Mouse (Mus musculus) erythroblast, adult 5-6 weeks (primary cell): ENCODE data around the gene Olfr1277. TPM values are rescaled to one million over a fixed set of nuclear protein-coding genes. Genes with fewer than 3 reads are reported as not detected.

Experiments used
- ATAC-seq: replicated peaks from 2 replicates; pipeline ENCODE4 v1.8.0; 2016; ENCODE audit warnings: moderate number of reproducible peaks, mild to moderate bottlenecking, moderate TSS enrichment, inconsistent platforms; ENCODE audit not compliant: poor library complexity, low FRiP score, severe bottlenecking
- total RNA-seq, 2 experiments: library from RNA; stranded (forward) in 1 of 2; stranded (reverse) in 1 of 2; fragments of 150-400 nt in 1 of 2; fragments of 200-764, 138-1000 nt in 1 of 2; gene quantifications; 2 replicates each; pipeline versions ENCODE4 v1.2.3 to v1.2.4; 2015 to 2017; ENCODE audit warnings: low replicate concordance in 2 of 2

Gene Olfr1277
- total RNA-seq (2015; ENCODE audit: low replicate concordance) (not detected in 2 replicates), total RNA-seq (2017; ENCODE audit: low replicate concordance) (not detected in 2 replicates)

DNA sequence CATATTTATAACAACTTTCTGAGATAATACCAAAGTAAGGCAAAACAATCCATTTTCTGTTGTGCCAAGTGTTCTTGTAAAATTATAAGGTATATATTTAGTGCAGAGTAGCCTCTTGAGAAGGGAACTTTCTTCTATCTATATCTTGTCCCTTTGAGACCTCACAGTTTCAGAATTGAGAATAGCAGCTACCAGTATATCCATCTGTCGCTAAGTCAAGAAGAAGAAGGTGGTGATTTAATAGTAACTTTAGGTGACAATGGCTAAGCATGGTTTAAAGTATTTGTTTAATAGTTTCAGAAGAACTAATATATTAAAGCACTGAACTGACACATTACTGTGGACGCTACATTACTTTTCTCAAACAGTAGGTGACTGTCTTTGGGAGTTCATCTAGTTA, at the start of gene Olfr1277:
TSS of gene Olfr1277 (minus strand) at position 101 of the 400 bp plus-strand sequence.
- no peak for ATAC-seq

DNA sequence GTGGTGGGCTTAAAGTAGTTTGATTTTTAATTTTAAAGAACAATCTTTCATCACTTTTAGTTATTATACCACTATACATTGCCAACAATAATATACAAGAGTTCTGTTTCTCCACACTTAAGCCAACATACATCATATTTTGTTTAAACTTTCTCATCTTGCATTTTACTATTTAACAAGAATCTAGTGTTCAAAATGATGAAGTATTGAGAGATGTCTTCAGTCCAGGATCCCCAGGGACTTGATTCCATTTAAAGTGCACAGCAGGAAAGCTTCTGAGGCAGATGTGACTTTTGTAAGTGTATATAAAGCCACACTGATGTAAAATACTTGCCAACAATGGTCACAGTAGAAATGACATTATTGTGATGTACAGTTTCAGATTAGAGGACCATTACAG, 39.8 kb upstream of the Olfr1277 start, which contains the start of gene Olfr1280:
TSS of gene Olfr1280 (plus strand) at position 301 of the 400 bp plus-strand sequence.
- ATAC-seq, result no peak

DNA sequence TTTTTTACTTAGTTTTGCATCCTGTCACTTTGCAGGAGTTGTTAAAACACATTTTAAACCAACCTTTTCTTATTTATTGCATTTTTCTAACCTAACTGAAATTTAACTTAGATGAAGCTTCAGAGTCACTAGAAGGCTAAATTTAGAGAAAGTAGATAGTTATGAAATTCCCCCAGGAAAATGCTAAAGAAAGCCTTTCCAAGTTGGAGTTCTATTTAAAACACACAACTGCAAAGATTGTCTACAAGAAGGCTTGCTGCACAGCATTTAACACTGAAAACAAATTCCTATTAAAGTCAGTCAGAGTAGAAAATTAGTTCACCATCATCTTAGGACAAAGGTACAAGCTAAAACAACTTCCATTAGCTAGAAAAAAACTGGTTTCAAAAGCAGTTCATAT, 26.5 kb upstream of the Olfr1277 start, which contains the start of gene Olfr1279:
TSS of gene Olfr1279 (plus strand) at position 262 of the 400 bp plus-strand sequence.
- no peak for ATAC-seq

DNA sequence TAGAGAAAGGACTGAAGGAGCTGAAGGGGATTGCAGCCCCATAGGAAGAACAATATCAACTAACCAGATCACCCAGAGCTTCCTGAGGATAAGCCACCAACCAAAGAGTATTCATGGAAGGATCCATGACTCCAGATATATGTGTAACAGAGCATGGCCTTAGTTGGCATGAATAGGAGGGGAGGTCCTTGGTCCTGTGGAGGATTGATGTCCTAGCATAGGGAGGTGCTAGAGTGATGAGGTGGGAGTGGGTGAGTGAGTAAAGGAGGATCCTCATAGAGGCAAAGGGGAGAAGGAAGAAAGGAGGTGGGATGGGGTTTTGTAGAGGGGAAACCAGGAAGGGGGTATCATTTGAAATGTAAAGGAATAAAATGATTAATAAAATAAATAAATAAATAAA, 24.6 kb upstream of the Olfr1277 start:
- no peak for ATAC-seq

DNA sequence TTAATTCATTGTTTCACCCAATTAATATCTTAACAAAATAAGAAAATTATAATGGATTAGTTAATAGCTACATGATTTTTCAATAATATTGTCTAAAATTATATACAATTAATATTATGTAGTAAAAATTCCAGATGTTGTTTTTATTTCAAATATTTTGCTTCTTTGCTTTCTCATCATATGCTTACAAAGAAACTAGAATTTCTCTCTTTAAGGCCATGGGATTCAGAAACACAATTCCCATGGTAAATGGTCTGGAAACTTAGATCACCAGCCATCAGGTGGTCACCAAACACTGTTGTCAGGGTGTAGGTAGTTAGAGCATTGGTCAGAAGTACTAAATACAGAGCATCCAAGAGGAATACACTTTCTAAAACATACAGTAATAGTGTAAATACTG, 15.9 kb upstream of the Olfr1277 start, which contains the start of gene Olfr1278:
TSS of gene Olfr1278 (plus strand) at position 301 of the 400 bp plus-strand sequence.
- ATAC-seq, result no peak

DNA sequence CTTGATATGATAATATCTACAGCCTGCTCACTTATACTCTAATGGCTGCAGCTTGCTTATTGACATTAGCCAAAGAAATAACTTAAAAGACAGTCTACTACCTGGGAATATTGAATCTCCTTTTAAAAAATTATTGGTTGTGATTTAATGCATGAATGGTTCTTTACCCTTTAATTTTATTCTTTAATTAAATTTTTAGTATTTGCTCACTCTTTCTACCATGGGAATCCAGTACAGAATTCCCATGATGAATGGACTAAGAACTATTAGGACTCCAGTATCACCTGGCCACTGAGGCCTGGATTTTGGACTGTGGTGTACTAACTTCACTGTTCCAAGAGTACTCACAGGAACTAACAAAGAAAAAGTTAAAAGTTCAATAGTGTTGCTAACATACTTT, 19.7 kb downstream of the Olfr1277 start, which contains the start of gene Olfr1276:
TSS of gene Olfr1276 (plus strand) at position 301 of the 400 bp plus-strand sequence.
- ATAC-seq, result no peak

DNA sequence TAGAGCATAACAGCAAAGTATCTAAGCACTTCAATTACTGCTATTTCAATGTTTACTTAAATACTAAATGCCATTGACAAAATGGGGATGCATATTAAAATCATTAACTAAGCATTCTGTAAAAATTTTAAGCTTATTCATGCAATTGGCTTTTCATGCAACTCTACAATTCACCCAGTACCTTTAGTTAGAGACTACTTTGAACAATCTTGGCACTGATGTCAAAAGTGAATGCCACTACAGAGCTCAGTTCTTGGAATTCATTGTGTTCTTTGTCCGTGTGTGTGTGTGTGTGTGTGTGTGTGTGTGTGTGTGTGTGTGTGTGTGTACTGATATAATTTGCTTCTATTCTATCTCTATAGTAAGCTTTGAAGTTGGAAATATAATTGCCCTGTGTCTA, 38.7 kb downstream of the Olfr1277 start, which contains the start of gene Olfr1275:
TSS of gene Olfr1275 (minus strand) at position 101 of the 400 bp plus-strand sequence.
- ATAC-seq, result no peak

DNA sequence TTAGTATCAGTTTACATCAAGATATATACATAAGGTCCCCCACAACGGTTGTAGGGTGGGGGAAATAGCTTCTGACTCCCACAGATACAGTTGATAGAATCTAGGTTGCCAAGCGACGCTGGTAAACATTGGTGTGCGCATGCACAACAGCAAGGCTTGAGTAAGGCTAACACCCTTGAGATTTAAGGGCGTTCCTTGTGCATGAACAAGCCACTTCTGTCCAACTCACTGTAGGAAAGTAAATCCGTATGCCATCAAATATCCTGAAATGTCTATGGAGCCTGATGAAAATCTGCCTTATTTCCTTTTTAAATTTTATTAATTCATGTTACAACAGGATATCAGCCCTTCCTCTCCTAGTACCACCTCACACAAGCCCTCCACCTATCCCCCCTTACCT, 44.4 kb downstream of the Olfr1277 start, which contains the start of gene 4930430A15Rik:
TSS of gene 4930430A15Rik (minus strand) at position 101 of the 400 bp plus-strand sequence.
- no peak for ATAC-seq

Other genes with a start within 250 kb of the Olfr1277 start
- gene Gm13941, start 168.1 kb downstream of the Olfr1277 start, total RNA-seq (2015; ENCODE audit: low replicate concordance), result not detected in 2 replicates
- gene Gm13941, start 168.1 kb downstream of the Olfr1277 start, total RNA-seq (2017; ENCODE audit: low replicate concordance), result not detected in 2 replicates
- gene Gm15130, start 121.2 kb downstream of the Olfr1277 start, total RNA-seq (2015; ENCODE audit: low replicate concordance), result not detected in 2 replicates
- not detected in 2 replicates for gene Gm15130, start 121.2 kb downstream of the Olfr1277 start, total RNA-seq (2017; ENCODE audit: low replicate concordance)
- not detected in 2 replicates for gene 4930430A15Rik, start 44.5 kb downstream of the Olfr1277 start, total RNA-seq (2015; ENCODE audit: low replicate concordance)
- not detected in 2 replicates for gene 4930430A15Rik, start 44.5 kb downstream of the Olfr1277 start, total RNA-seq (2017; ENCODE audit: low replicate concordance)
- not detected in 2 replicates for gene Olfr1275, start 38.8 kb downstream of the Olfr1277 start, total RNA-seq (2015; ENCODE audit: low replicate concordance)
- not detected in 2 replicates for gene Olfr1275, start 38.8 kb downstream of the Olfr1277 start, total RNA-seq (2017; ENCODE audit: low replicate concordance)
- not detected in 2 replicates for gene Olfr1276, start 19.6 kb downstream of the Olfr1277 start, total RNA-seq (2015; ENCODE audit: low replicate concordance)
- gene Olfr1276, start 19.6 kb downstream of the Olfr1277 start, total RNA-seq (2017; ENCODE audit: low replicate concordance), result not detected in 2 replicates
- not detected in 2 replicates for gene Olfr1278, start 16.0 kb upstream of the Olfr1277 start, total RNA-seq (2015; ENCODE audit: low replicate concordance)
- gene Olfr1278, start 16.0 kb upstream of the Olfr1277 start, total RNA-seq (2017; ENCODE audit: low replicate concordance), result 0.14 TPM in 1 of 2 replicates, not detected in the other
- not detected in 2 replicates for gene Olfr1279, start 26.5 kb upstream of the Olfr1277 start, total RNA-seq (2015; ENCODE audit: low replicate concordance)
- not detected in 2 replicates for gene Olfr1279, start 26.5 kb upstream of the Olfr1277 start, total RNA-seq (2017; ENCODE audit: low replicate concordance)
- gene Olfr1280, start 39.9 kb upstream of the Olfr1277 start, total RNA-seq (2015; ENCODE audit: low replicate concordance), result not detected in 2 replicates
- not detected in 2 replicates for gene Olfr1280, start 39.9 kb upstream of the Olfr1277 start, total RNA-seq (2017; ENCODE audit: low replicate concordance)
- not detected in 2 replicates for gene Olfr1281, start 52.4 kb upstream of the Olfr1277 start, total RNA-seq (2015; ENCODE audit: low replicate concordance)
- not detected in 2 replicates for gene Olfr1281, start 52.4 kb upstream of the Olfr1277 start, total RNA-seq (2017; ENCODE audit: low replicate concordance)
- not detected in 2 replicates for gene Olfr1282, start 62.0 kb upstream of the Olfr1277 start, total RNA-seq (2015; ENCODE audit: low replicate concordance)
- not detected in 2 replicates for gene Olfr1282, start 62.0 kb upstream of the Olfr1277 start, total RNA-seq (2017; ENCODE audit: low replicate concordance)
- gene Olfr1283, start 92.7 kb upstream of the Olfr1277 start, total RNA-seq (2015; ENCODE audit: low replicate concordance), result not detected in 2 replicates
- gene Olfr1283, start 92.7 kb upstream of the Olfr1277 start, total RNA-seq (2017; ENCODE audit: low replicate concordance), result not detected in 2 replicates
- gene Olfr1284, start 101.4 kb upstream of the Olfr1277 start, total RNA-seq (2015; ENCODE audit: low replicate concordance), result not detected in 2 replicates
- gene Olfr1284, start 101.4 kb upstream of the Olfr1277 start, total RNA-seq (2017; ENCODE audit: low replicate concordance), result 1.5 TPM in 1 of 2 replicates, not detected in the other
- not detected in 2 replicates for gene Olfr1286, start 149.0 kb upstream of the Olfr1277 start, total RNA-seq (2015; ENCODE audit: low replicate concordance)
- not detected in 2 replicates for gene Olfr1286, start 149.0 kb upstream of the Olfr1277 start, total RNA-seq (2017; ENCODE audit: low replicate concordance)
- gene Olfr1287, start 175.0 kb upstream of the Olfr1277 start, total RNA-seq (2015; ENCODE audit: low replicate concordance), result not detected in 2 replicates
- gene Olfr1287, start 175.0 kb upstream of the Olfr1277 start, total RNA-seq (2017; ENCODE audit: low replicate concordance), result not detected in 2 replicates
- gene Olfr1288, start 200.0 kb upstream of the Olfr1277 start, total RNA-seq (2015; ENCODE audit: low replicate concordance), result not detected in 2 replicates
- not detected in 2 replicates for gene Olfr1288, start 200.0 kb upstream of the Olfr1277 start, total RNA-seq (2017; ENCODE audit: low replicate concordance)
- not detected in 2 replicates for gene Olfr1289, start 206.7 kb upstream of the Olfr1277 start, total RNA-seq (2015; ENCODE audit: low replicate concordance)
- not detected in 2 replicates for gene Olfr1289, start 206.7 kb upstream of the Olfr1277 start, total RNA-seq (2017; ENCODE audit: low replicate concordance)
- not detected in 2 replicates for gene Olfr1290, start 219.7 kb upstream of the Olfr1277 start, total RNA-seq (2015; ENCODE audit: low replicate concordance)
- gene Olfr1290, start 219.7 kb upstream of the Olfr1277 start, total RNA-seq (2017; ENCODE audit: low replicate concordance), result not detected in 2 replicates
- gene Olfr1291-ps1, start 223.1 kb upstream of the Olfr1277 start, total RNA-seq (2015; ENCODE audit: low replicate concordance), result not detected in 2 replicates
- not detected in 2 replicates for gene Olfr1291-ps1, start 223.1 kb upstream of the Olfr1277 start, total RNA-seq (2017; ENCODE audit: low replicate concordance)